Comparison of ENCODE assay signal across 24 mouse cellular contexts in the genomic region with DNA sequence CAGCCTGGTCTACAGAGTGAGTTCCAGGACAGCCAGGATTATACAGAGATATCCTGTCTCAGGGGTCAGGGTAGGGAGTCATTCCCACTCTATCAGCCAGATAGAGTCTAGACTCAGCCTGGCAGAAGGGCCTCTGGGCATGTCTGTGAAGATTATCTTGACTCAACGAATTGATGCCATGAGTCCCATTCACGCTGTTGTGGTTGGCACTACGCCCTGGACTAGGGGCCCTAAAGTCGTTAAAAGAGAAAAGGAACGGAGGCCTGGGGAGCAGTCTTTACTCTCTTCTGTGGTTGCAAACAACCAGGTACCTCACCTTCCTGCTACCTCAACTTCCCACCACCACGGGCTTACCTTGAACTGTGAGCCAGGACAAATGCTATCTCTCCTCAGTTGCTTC. TPM values are rescaled to one million over a fixed set of nuclear protein-coding genes. Genes with fewer than 3 reads are reported as not detected.
"Had no signal": no experiment of that assay in that cellular context is flagged by ENCODE, and none has a peak within 500 bp of the region (broad histone marks: within the 10 kb centered on the region; RNA-seq: fewer than 3 reads in every experiment).

No protein-coding gene starts in this region.

- H3K27ac ChIP-seq: neural tube, embryonic 15.5 days; stomach, embryonic 15.5 days; stomach, postnatal 0 days had no signal

- H3K9ac ChIP-seq: neural tube, embryonic 15.5 days; stomach, embryonic 15.5 days had no signal

- H3K4me2 ChIP-seq: neural tube, embryonic 15.5 days; stomach, embryonic 15.5 days had no signal

- H3K36me3 ChIP-seq: neural tube, embryonic 15.5 days; stomach, embryonic 15.5 days had no signal

- H3K27me3 ChIP-seq: neural tube, embryonic 15.5 days; stomach, embryonic 15.5 days had no signal

- H3K4me1 ChIP-seq: neural tube, embryonic 15.5 days; stomach, embryonic 15.5 days had no signal

- H3K4me3 ChIP-seq: neural tube, embryonic 15.5 days; stomach, embryonic 15.5 days had no signal

- H3K9me3 ChIP-seq: stomach, embryonic 15.5 days had no signal

- DNase-seq: retina, postnatal 1 day; right cerebral cortex, adult 18-20 months; right cerebral cortex, postnatal 14 days; right cerebral cortex, postnatal 25 days; right cerebral cortex, postnatal 4 days; spleen, adult 18-20 months; thymus, adult 18-20 months; thymus, adult 2 months; thymus, postnatal 14 days; thymus, postnatal 25 days; thymus, postnatal 36 days; thymus, postnatal 4 days had no signal

RNA-seq across cellular contexts. Expression of gene Pla2g5, which starts 23.5 kb away (rescaled TPM):
- total RNA-seq: neutrophil, adult 5-6 weeks had no signal

RNA-seq across cellular contexts. Expression of gene Gm13030, which starts 34.0 kb away (rescaled TPM):
- total RNA-seq: neutrophil, adult 5-6 weeks had no signal
- polyA plus RNA-seq: neural tube, embryonic 14.5 days; neural tube, embryonic 15.5 days; small intestine, adult 2 months; spleen, adult 2 months; stomach, embryonic 14.5 days; stomach, embryonic 15.5 days; stomach, embryonic 16.5 days; stomach, postnatal 0 days; testis, adult 2 months; thymus, adult 2 months; thymus, postnatal 0 days; urinary bladder, adult 2 months had no signal

RNA-seq across cellular contexts. Expression of gene Pla2g2e, which starts 37.9 kb away (rescaled TPM):
- total RNA-seq: neutrophil, adult 5-6 weeks had no signal
- polyA plus RNA-seq: neural tube, embryonic 14.5 days; neural tube, embryonic 15.5 days; stomach, embryonic 14.5 days; stomach, embryonic 15.5 days; stomach, embryonic 16.5 days; stomach, postnatal 0 days; testis, adult 2 months had no signal
